Mouse (Mus musculus) bone marrow, adult 2 months (tissue): Measurements from ENCODE around the gene Ssbp1.

Experiments used
- CTCF ChIP-seq: fragments of 200-500 bp; IDR thresholded peaks from 2 replicates; pipeline ENCODE4 v1.5.1; 2011; ENCODE audit warnings: low read length, control low read depth; ENCODE audit not compliant: control insufficient read depth, insufficient read depth
- POLR2A ChIP-seq: fragments of 200-500 bp; IDR thresholded peaks from 2 replicates; pipeline ENCODE4 v1.6.1; 2011; ENCODE audit warnings: low read depth, mild to moderate bottlenecking, control low read depth, low read length, borderline replicate concordance; ENCODE audit not compliant: control insufficient read depth

DNA sequence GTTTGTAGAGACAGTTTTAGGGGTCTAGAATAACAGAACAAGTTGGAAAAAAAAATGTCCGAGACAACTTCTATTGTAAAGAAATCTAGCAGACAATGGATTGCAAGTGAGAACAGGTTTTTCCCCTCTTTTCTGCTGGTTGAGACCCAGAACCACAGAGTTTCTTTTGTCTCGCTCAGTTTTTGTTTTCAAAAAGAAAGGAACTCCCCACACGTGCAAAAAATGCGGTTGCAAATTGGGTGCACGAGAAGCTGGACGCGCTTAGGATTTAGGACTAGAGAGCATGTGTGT lies 513 bp downstream of the Ssbp1 start:
- TF ChIP-seq CTCF (no peak), POLR2A (no peak)
